Mouse (Mus musculus) E14TG2a.4 (cell line): ENCODE data around the gene Sptb.

Source experiments
- CTCF ChIP-seq: conservative IDR thresholded peaks from 2 replicates; pipeline ENCODE4 v1.5.1; 2014; ENCODE audit warnings: low read length
- NANOG ChIP-seq: IDR thresholded peaks from 2 replicates; pipeline ENCODE4 v1.6.1; 2014; ENCODE audit warnings: borderline replicate concordance, low read length, mixed read lengths
- POU5F1 ChIP-seq: IDR thresholded peaks from 2 replicates; pipeline ENCODE4 v1.6.1; 2014; ENCODE audit warnings: low read length, borderline replicate concordance

DNA sequence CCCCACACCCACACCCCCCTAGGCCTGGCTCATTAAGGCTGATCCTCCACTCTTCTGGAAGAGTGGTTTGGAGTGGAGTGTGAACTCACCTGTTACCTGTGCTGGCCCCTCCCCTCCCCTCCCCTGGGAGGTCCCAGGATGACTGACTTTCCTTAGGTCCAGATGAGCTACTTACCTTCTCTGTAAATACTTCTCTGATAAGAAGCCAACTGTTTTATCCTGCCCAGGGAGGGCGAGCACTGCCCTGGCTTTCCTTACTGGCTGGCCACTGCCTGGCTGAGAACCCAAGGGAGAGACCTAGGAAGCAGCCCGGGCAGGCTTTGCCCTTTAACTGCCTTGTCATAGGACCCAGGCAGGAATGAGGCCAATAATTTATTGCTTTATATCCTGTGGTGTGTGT lies 131.9 kb downstream of the Sptb start:
- TF ChIP-seq CTCF (no peak), POU5F1 (no peak), NANOG (no peak)
